Mouse (Mus musculus): ENCODE measurements around the gene Sla2. TPM values are rescaled to one million over a fixed set of nuclear protein-coding genes. Genes with fewer than 3 reads are reported as not detected.
A peak's percentile ranks its signal among the peaks of the same experiment; 100 is the strongest.
"Not testable (repeated sequence)": the region's sequence is repeated elsewhere in the genome, so short reads cannot be mapped to it uniquely, and the experiment has no call there.

Gene Sla2
- total RNA-seq, 2 experiments from 2014 or later = not detected

- DNase-seq = no peak
Observed at GRCm38 (mm10) chr2:156864481-156864880, 22.5 kb downstream of the Sla2 start.

DNA sequence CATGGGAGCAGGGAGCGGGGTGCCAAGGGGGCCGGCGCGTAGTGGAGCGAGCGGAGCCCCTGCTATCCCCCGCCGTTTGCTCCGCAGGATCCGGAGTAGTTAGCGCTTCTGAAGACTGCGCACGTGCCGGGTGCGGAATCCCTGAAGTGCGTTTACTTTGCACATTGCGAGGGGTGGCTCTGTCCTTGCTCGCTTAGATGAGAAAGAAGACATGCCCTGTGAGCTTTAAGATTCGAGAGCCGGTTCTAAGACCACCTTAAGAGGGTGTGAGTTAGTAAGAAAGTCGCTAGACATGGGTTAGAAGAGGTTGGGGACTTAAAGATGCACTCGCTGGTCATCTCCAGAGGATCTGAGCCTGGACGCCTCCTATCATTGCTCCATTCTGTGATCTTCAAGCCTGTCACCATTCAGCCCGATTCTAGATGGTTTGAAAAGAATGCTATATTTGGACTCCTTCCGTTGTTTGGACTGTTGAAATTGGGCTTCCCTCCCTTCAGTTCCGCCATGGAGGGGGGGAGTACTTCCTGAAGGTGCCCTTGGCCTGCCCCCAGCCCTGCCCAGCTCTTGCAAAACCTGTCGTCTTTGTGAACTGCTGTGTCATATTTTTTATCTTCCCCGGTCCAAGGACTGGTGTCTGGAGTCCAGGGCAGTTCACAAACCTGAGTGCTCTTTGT lies 23.4 kb downstream of the Sla2 start:
- DNase-seq = peak; percentile 46

- DNase-seq = peak; percentile 97
Observed at GRCm38 (mm10) chr2:156862772-156863486, 24.1 kb downstream of the Sla2 start, which contains the start of gene Rab5if. Gene Rab5if (plus strand): TSS chr2:156863128.

DNA sequence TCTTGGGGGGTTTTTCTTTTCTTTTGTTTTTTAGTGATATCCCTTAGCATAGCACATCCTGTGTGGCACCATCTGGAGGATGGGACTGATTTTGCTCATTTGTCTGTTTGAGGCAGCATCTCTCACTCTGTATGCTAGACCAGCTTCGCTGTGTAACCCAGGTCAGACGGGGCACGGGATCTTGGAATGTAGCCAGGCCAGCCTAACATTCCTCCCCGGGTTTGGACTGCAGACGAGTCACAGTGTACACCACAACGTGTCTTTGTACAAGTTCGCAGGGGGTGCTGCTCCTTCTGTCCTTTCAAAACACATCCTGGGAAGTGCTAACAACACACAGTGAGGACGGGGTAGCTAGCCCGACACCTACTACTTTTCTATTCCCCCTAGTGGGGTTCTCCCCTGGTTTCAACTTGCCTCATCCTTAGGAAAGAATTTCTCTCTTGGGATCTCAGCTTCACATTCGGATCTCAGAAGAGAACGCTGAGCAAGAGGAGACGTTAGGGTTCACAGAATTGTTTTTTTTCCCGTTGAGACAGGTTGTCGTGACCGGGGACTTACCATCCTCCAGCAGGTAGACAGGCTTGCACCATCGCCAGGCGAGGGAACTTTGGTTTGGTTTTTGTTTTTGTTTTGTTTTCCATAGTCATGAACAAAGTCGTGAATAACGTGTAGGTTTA lies 24.8 kb downstream of the Sla2 start:
- DNase-seq = no peak

GRCm38 (mm10) chr2:156858671-156859070 lies 28.3 kb downstream of the Sla2 start:
- DNase-seq = no peak

DNA sequence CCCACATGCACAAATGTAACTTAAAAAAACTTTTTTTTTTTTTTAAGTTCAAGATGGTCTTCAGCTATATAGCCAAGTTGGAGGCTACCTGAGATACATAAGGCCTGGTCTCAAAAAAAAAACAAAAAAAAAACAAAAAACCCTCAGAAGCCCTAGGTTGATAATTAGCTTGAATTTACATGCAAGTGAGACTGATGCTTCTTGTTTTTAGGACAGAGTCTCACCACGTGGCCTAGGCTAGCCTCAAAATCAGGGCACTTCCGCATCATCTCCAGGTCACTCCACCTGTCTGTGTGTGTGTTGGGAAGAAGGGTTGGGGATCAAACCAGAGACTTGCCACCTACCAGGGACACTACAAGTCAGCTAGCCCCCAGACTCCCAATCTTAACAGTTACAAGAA lies 29.2 kb downstream of the Sla2 start, which contains the start of gene 4930518I15Rik:
TSS of gene 4930518I15Rik (minus strand) at position 112 of the 400 bp plus-strand sequence.
- no peak for DNase-seq

GRCm38 (mm10) chr2:156857385-156857791 lies 29.6 kb downstream of the Sla2 start:
- DNase-seq = no peak

- DNase-seq = no peak
Observed at GRCm38 (mm10) chr2:156856311-156856710, 30.7 kb downstream of the Sla2 start.

DNA sequence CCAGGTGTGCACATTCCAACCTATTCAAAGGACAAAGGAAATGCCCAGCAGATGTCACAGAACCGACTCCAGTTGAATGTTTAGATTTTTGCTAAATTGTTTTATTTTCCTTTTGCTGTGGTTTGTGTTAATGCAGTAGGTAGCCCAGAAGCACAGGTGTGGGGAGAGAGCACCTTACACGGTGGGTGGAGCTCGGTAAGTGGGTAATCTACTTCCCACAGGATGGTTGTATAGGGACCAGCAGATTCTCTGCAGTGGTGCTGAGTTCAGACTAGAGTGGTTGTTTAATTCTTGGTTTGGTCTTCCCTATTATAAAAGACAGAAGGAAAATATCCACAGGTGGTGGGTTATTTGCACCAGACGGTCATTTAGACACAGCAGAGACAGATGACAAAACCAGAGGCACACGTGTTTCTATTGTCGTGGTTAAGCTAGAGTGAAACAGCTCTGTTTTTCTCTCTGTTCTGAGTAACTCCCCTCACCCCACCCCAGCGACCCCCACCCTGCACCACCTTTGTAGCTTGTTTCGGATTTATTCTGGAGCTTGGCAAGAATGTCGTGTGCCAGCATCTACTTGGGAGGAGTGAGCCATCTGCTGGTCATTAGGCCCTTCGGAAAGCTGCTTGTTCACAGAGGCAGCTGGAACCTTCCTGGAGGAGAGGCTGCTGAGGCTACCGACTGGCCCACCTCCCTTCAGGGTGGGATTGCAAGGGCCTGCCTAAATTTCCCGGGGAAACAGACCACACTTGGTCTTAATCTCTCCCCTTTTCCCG lies 32.8 kb downstream of the Sla2 start:
- peak; percentile 15 for DNase-seq

DNA sequence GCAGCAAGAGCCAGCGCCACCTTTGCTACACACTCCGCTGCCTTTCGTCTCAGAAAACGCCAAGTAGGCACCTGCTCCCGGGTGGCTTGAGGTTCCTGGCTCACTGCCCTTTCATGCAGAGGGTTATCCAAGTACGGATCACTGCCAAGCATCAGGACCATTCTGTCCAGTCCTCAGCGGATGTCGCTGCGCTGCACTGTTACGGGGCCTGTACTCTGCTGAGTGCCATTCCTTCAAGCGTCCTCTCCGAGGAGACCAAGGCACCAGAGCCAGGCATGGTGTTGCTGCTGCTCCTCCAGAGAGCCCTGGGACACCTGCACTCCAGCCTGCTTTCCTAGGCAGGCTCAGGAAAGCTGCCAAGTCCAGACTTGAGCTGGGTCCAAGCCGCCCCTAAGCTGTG lies 33.4 kb downstream of the Sla2 start:
- not testable (repeated sequence) for DNase-seq

DNA sequence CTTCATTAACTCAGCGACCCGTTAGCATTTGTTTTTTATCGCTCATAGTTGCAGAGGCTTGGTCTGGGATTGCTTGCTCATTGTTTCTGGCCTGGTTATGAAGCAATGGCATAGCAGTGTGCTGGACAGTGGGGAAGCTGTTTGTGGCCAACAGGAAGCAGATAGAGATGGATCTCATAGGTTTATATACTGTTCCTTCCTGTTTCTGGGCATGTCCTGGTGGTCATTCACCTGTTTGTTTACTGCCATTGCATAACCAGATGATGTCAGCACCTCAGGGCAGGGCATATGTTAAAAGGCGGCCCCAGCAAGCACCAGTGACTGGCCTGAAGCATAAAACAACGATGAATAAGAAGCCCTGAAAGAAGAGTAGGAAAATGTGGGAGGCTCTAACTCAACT lies 36.5 kb downstream of the Sla2 start:
- DNase-seq = no peak

DNA sequence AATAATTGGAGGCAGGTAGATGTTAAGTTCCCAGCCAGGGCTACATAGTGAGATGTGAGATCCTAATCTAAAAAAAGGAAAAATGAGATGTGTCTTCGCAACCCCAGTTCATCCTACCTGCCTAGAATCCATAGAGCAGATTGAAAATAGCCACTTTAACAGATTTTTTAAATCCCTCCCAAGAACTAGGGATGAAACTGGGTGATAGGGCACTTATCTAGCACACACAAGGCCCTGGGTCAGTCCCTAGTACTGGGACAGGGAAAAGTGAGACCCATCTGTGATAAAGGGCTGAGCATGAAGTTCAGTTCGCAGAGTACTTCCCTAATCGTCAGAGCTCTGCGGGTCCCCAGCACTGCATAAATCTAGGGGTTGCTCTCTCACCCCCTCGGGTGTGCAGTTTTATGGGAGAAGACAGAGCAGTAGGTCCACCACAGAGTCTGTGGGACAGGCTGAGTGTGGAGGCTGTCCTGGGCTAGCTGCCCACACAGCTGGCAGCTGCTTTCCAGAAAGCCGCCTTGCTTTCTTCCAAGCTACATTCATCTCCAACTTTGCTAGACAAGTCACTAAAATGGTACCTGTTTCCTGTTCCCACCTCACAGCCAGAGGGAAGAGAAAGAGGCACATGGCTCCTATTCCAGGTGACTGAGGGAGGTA lies 38.3 kb downstream of the Sla2 start:
- peak; percentile 36 for DNase-seq

- no peak for DNase-seq
Observed at GRCm38 (mm10) chr2:156847653-156848052, 39.3 kb downstream of the Sla2 start.

DNA sequence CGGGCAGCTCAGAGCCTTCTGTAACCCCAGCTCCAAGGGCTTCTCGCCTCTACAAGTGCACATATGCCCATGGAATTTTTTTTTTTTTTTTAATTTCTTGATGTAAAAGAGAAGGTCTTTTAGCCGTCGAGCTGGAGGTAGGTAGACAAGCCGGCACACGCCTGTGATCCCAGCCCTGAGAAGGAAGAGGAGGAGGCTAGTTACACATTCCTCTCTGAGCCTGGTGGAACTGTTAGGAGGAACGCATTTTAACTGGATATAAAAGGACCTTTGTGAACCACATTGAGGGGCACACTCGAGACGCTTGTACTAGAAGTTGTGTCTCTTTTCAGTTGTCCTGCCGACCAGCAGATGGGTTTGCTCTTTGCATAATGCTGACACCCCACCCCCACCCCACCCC lies 42.3 kb downstream of the Sla2 start:
- DNase-seq = no peak

DNA sequence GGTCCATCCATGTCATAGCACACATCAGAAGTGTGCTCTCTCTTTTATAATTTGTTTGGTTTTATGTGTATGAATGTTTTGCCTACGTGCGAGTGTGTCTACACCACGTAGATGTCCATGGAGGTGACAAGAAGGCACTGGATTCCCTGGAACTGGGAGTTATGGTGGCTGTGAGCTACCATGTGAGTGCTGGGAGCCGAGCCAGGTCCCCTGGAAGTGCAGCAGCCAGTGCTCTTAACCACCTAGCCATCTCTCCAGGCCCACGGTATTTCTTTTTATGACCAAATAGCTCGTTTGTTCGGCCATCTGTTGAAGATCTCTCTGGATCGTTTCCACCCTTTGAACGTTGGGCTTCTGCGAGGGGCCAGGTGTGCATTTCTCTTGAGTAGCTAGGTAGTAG lies 43.7 kb downstream of the Sla2 start:
- DNase-seq = no peak

- no peak for DNase-seq
Observed at GRCm38 (mm10) chr2:156842711-156843110, 44.3 kb downstream of the Sla2 start.

DNA sequence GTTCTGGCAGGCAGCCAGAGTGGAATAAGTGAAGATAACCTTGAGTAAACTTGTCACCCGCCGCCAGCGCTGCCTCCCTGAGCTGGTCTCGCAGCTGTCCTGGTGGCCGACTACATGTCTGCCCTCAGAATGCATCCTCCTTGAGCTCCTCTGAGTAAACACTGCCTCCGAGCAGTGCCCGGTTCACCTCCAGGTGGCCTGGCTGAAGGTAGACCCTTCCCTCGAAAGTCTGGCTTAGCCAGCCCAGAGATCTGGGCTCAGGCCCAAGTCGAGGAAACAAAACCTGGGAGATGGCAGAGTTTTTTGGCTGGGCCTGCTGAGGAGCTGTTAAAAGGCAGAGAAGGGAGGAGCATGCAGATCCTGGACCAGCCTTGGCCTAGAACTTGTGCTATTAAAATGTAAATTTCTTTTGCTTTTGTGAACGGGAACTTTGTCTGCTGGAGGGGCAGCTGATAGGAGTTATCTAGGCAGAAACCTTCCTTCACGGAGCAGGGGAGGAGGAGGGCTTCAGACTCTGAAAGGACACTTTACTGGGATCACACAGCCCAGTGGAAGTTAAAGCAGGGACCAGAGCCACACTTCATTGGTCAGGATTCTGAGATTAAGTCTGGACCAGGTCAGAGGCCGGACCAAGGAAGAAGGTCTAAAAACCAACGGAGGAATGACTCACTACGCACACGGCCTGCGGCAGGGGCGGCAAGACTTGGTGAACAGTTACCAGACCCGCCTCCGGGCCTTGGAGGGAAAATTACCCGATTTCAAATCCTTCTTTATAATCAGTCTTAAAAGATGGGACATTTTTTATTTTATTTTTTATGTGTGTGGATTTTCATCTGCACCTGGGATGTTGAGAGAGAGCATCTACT lies 44.9 kb downstream of the Sla2 start:
- peak; percentile 58 for DNase-seq

DNA sequence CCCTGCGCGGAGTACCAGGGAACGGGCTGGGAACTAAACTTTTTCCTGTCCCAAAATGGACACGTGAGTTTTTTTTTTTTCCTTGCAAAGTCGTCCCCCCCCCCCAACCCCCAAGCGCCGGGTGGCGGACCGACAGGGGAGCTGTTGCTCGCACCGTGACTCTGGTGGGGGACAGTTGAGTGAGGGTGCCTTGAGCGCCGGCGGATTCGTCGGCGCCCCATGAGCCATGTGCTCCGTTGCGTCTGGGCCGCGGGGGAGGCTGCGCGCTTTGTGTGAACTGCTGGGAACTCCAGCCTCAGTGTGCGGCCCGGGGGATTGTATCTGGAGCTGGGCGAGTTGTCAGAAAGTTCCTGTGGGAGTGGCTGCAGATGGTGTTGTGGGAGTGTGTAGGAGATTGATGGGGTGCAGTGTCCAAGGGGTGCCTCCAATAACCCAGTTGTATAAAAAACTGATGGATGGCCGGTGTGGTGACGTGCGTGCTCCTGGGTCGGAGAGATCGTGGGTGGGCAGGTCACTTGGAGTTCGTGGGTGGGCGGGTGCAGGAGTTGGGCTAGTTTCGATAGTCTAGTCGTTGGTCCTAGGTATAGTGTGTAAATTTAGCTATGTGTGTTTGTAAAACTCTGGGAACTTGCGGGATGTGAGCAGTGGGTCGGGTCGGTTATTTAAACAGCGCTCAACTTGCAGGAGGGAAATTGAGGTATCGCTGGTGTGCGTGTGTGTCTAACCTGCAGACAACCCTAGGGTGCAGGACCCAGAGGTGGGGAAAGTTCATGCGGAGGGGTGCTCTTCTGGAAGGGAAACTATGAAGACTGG lies 45.8 kb downstream of the Sla2 start:
- DNase-seq = peak; percentile 59

- DNase-seq = peak; percentile 54
Observed at GRCm38 (mm10) chr2:156840301-156841027, 46.5 kb downstream of the Sla2 start.
